Mouse (Mus musculus) brain, embryonic 18.5 days (tissue): ENCODE results near the gene Hs3st3b1.

Source experiments
- DNase-seq: peaks from one replicate; pipeline ENCODE4 v3.0.0-alpha.2; 2012; ENCODE audit warnings: low read depth, low spot score

Hs3st3b1 gene

DNA sequence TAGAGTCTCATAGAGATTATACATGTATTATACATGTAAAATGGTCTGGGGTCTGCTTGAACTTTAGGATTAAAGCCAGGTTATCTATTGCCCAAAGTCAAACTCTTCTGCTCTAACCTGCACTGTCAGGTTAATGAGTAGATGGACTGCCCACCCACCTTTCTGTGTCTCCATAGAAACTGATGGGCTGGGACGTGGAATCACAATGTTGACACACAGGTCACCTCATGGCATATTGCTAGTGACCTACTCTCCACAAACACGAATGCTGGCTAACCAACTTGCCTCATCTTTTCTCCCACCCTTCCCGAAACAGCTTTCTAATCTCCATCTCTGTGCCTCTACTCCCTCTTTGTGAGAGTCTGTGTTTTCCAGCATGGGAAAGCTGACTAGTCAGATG is 38.7 kb downstream of the Hs3st3b1 start:
- DNase-seq = no peak

DNA sequence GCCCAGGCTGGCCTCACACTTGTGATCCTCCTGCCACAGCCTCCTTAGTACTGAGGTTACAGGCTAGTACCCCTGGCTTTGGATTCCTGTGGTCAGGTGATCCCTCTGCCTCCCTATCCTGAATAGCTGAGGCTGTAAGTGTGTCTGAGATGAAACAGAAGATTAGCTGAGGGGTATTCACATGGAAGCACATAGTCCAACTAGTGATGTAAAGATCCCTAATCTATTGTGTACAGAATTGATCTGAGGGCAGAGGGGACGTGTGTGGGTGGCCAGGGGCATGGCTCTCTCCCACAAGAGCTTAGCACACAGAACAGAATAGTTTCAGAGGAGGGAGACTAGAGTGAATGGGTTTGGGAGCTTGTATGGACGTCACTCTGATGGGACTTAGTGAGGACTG is 41.8 kb downstream of the Hs3st3b1 start:
- DNase-seq = no peak

DNA sequence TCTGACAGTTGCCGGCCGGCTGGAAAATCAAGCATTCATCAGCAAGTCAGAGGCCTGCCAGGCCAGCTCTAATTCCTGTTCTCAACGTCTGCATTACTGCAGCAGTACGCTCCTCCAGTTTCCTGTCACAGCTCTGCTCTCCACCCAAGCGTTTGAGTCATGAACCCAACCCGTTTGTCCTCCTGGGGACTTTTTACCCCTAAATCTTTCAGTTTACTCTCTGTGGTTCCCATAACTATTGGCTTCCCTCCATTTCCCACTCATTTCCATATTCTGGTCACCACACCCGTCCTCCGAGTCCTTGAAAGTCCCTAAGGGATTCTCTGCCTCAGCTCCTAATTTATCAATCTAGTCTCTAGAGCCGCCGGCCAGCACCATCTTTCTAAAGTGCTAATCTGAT is 42.8 kb downstream of the Hs3st3b1 start:
- no peak for DNase-seq

DNA sequence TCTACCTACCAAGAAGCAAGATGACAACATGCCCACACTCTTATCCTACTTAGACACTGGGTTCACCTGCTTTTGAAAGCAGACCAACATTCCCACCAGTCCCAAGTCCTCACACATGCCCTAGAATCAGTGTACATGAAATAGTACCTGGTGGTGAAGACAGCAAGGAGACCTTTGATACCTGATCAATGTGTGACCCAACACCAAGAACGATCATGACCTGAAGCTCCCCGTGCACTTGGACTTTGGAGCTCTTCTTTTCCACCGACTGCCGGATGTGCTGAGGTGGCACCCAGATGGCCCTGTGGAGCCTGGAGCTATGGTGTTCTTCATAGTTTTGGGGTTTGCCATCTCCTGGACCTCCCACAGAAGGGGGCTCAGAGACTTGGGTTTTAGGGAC is 43.5 kb downstream of the Hs3st3b1 start:
- DNase-seq = no peak

DNA sequence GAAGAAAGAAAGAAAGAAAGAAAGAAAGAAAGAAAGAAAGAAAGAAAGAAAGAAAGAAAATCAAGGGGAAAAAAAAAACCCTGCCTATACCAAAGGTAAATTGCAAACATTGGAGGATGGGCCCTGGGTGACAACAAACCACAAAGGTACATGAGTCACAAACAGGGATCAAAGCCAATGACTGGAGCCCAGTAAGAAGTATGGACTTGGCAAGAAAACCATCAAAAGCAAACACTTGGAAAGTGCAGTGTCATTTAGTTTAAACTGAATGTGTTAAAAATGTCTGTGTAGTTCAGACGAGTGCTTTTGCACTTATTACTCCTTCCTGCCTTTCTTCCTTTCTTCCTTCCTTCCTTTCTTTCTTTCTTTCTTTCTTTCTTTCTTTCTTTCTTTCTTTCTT is 59.3 kb downstream of the Hs3st3b1 start:
- no peak for DNase-seq

DNA sequence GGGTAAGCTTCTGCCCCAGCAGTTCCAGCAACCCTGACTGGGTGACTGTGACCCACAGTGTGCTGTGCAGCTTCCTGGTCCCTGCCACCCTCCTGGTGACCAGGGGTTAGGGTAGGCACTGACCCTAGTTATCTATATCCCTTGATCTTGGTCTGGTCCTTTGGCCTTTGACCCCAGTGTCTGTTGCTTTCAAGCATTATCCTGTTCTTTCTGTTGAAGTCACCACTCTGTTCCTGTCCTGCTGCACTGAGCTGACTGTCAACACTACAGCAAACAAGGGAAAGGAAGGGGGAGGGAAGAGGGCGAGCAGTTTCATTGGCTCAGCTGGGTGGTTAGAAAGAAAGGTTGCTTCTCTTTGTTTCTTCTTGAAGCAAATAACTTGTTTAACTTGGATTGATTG is 60.1 kb downstream of the Hs3st3b1 start:
- no peak for DNase-seq

DNA sequence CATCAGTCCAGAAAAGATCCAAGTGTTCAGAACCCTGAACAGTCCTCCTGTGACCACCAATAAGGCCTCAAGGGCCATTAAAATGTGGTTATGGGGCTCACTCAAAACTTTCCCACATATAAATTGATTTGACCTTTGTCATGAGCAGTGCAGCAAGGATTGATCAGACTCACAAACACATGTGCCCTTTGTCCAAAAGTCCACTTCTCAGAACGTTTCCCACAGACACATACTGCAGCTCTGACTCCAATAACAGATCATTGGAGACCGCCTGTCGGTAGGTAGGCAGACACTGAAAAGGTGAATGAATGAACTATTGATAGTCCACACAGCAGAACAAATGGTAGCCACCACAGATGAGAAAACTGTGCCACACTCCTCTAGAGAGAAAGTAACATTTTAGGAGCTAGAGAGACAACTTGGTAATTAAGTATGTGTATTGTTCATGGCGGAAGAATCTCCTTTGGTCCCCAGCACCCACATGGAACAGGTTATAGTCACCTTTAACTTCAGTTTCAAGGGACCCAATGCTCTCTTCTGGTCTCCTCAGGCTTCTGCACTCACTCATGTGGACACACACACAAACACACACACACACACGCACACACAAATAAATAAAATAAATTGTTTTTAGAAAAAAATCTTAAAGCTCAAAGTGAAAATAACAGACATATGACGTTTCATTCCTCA is 70.9 kb downstream of the Hs3st3b1 start:
- no peak for DNase-seq

DNA sequence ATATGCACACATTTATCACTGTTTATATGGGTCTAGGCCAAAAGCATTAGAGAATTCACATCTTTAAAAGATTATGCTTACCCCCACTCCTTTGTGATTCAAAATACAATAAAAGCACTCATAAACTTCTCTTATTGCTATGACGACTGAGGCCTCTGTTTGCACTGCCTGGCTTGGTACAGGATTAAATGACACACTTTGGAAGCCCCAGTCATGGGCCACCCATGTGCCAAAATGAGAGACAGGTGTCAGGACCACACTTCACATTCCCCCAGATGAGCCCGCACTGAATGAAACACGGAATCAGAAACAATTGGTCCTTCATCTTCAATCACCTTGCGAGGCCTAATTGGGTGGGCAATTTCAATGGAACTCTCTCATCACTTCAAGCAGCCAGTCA is 71.8 kb downstream of the Hs3st3b1 start:
- no peak for DNase-seq

DNA sequence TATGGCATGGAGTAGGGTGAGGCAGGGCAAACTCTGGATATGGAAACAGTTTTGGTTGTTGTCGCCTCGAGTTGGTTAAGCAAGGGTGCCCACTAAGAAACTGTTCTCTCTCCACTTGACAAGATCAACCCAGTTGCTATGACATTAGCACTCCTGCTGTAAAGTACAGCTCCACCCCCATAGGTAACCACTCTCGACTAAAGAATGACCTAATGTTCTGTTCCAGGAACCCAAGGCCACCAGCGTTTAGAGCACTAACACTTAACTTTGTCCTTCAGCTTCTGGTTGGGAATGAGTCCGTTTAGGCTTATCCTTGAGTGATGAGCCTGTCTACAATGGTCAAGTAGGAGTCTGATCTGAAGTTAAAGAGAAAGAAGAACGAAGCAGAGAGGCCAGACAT is 76.7 kb downstream of the Hs3st3b1 start:
- no peak for DNase-seq

DNA sequence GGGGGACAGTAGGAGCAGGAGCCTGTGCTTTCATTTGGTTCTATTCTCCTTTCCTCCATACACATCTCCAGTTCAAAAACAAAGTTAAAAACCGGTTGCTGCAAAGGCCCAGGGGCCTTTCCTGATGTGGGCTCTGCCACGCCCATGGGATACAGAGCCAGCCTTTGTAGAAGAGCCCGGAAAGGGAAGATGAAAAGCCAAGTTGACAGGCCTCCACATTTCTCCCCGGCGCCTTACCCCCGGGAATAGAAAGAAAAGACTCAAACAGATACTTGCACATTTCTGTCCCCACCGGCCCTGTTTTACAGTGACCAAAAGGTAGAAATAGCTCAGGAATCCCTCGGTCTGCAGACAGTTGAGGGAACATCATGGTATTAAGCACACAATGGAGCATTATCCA is 77.4 kb downstream of the Hs3st3b1 start:
- DNase-seq = no peak

DNA sequence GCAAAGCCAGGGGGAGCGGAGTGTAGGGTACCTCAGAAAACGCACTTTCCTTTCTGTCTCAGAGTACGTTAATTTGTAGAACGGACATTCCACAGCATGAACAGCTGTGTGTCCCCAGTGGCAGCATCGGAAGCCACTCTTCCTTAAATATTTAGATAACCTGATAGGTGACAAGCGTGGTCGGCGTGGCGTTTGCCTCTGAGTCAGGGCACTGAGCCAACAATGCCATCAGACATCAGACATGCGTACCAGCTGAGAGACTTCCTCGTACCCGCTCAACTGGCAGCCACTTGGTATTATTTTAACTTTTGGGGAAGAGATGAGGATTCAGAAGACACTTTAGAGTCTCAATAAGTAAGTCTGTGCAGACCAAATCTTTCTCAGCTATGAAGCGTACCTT is 84.6 kb downstream of the Hs3st3b1 start:
- DNase-seq = no peak
